Mouse (Mus musculus): ENCODE data around the gene Tnfaip2.

DNA sequence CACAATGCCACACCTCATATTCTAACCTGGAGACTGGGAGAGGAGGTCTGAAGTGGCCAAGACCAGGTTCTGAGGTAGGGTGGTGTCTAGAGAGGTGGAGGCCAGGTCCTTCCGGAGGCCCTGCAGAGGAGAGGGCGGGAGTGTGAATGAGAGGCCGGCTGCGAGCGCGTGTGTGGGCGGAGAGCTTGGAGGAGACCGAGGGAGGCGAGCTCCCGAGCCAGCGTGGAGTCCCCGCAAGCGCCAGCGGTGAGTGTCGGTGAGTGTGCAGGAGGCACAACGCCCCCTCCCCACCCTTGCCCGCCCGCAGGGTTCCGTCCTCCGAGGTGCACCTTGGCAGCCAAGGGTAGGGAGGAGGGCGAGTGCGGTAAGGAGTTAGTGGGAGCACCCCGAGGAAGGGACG, 35.6 kb upstream of the Tnfaip2 start, which contains the start of gene Lbhd2:
- TF ChIP-seq CTCF (IDR thresholded peaks at IDR 0.05) (no peak), EP300 (IDR thresholded peaks at IDR 0.05) (no peak)

Data from lung, postnatal 0 days (tissue).